Mouse (Mus musculus): ENCODE measurements around the gene Trpm6. TPM values are rescaled to one million over a fixed set of nuclear protein-coding genes. Genes with fewer than 3 reads are reported as not detected.
A peak's percentile ranks its signal among the peaks of the same experiment; 100 is the strongest.

Trpm6 gene
- total RNA-seq (2021): under 1 TPM; 0.18 to 0.32 TPM

GRCm38 (mm10) chr19:18749598-18750339, at the start of gene Trpm6:
TSS of gene Trpm6 (plus strand) at chr19:18749983.
- DNase-seq: no peak

GRCm38 (mm10) chr19:18708101-18708500, 41.7 kb upstream of the Trpm6 start:
- no peak for DNase-seq

- no peak for DNase-seq
Observed at GRCm38 (mm10) chr19:18710903-18711302, 38.9 kb upstream of the Trpm6 start.

- DNase-seq: no peak
Observed at GRCm38 (mm10) chr19:18711589-18711988, 38.2 kb upstream of the Trpm6 start.

- DNase-seq: no peak
Observed at GRCm38 (mm10) chr19:18712153-18712865, 37.5 kb upstream of the Trpm6 start.

- DNase-seq: peak; percentile 98
Observed at GRCm38 (mm10) chr19:18712866-18713300, 36.9 kb upstream of the Trpm6 start, which contains the start of gene D030056L22Rik. TSS of gene D030056L22Rik (plus strand) at chr19:18713193.

GRCm38 (mm10) chr19:18713357-18713756, 36.4 kb upstream of the Trpm6 start:
- peak in 1 of 2 experiments; percentile 44 for DNase-seq

- peak; percentile 17 to 51 for DNase-seq
Observed at GRCm38 (mm10) chr19:18716374-18716773, 33.4 kb upstream of the Trpm6 start.

- no peak for DNase-seq
Observed at GRCm38 (mm10) chr19:18720337-18720736, 29.4 kb upstream of the Trpm6 start.

GRCm38 (mm10) chr19:18725186-18725585, 24.6 kb upstream of the Trpm6 start:
- DNase-seq: no peak

- no peak for DNase-seq
Observed at GRCm38 (mm10) chr19:18730255-18730654, 19.5 kb upstream of the Trpm6 start.

GRCm38 (mm10) chr19:18731077-18731476, 18.7 kb upstream of the Trpm6 start:
- DNase-seq: no peak

GRCm38 (mm10) chr19:18735901-18736300, 13.9 kb upstream of the Trpm6 start:
- DNase-seq: no peak

- DNase-seq: no peak
Observed at GRCm38 (mm10) chr19:18739146-18739545, 10.6 kb upstream of the Trpm6 start.

GRCm38 (mm10) chr19:18743946-18744345, 5.8 kb upstream of the Trpm6 start:
- DNase-seq: no peak

GRCm38 (mm10) chr19:18746576-18747340, 3.0 kb upstream of the Trpm6 start:
- no peak for DNase-seq

GRCm38 (mm10) chr19:18747379-18747778, 2.4 kb upstream of the Trpm6 start:
- DNase-seq: no peak

- no peak for DNase-seq
Observed at GRCm38 (mm10) chr19:18757191-18757590, 7.4 kb downstream of the Trpm6 start.

- no peak for DNase-seq
Observed at GRCm38 (mm10) chr19:18757706-18758105, 7.9 kb downstream of the Trpm6 start.

- no peak for DNase-seq
Observed at GRCm38 (mm10) chr19:18758269-18758668, 8.5 kb downstream of the Trpm6 start.

- DNase-seq: no peak
Observed at GRCm38 (mm10) chr19:18758916-18759315, 9.1 kb downstream of the Trpm6 start.

GRCm38 (mm10) chr19:18766399-18766798, 16.6 kb downstream of the Trpm6 start:
- no peak for DNase-seq

- no peak for DNase-seq
Observed at GRCm38 (mm10) chr19:18771048-18771447, 21.3 kb downstream of the Trpm6 start.

Measured in layer of hippocampus, postnatal 36 days (tissue).